Mouse (Mus musculus): ENCODE data around the gene 1700020D05Rik. TPM values are rescaled to one million over a fixed set of nuclear protein-coding genes. Genes with fewer than 3 reads are reported as not detected.
A peak's percentile ranks its signal among the peaks of the same experiment; 100 is the strongest.
"Not testable (repeated sequence)": the region's sequence is repeated elsewhere in the genome, so short reads cannot be mapped to it uniquely, and the experiment has no call there.

The 1700020D05Rik gene
- total RNA-seq, 2 experiments from 2014 or later, result 1.7 TPM; not detected in 1

DNA sequence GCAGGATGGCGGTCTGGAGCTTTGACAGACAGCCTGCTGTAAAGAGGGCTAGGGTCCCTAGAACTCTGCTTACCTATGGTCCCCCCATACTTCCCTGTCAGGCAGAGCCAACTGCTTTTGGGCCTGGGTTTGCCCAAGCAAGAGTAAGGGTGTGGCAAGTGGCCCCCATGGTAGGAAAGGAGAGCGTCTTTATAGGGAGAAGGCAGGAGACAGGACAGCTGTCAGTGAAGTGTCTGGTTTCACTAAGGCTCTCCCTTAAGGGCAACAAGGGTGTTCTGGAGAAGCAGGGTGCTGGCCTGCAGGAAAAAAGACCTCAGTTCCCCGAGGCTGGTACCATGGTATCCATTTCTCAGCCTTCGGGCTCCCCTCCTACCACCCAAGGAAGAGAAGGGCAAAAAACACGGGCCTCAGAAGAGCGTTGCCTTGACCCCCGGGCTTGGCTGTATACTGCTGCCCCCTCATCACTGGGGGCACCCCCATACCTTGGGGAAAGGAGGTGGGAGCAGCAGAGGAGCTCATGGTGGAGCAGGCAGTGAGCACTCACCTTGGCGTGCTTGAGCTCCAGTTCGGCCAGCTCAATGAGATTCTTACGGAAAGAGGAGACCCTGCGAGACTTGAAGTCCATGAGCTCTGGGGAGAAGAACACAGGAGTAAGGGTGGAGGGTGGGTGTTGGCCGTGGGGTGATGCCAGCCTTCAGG lies 8.1 kb downstream of the 1700020D05Rik start:
- ATAC-seq (replicated peaks; ENCODE audit: poor library complexity), result no peak

DNA sequence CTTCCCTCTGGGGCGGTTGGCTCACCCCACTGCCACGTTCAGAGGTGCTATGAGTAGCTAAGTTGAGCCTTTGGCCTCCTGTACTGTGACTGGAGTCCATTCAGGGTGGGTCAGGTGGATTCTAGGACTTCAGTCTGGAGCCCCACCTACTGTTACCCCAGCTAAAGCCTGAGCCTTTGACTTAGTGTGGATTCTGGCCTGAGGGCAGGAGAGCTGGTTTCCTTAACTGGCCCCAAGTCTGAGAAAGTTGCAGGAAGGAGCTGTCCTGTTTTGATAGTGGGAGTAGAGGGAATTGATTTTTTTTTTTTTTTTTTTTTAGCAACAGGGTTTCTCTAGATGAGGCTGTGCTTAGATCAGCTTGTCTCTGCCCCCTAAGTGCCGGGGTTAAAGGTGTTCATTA lies 9.3 kb downstream of the 1700020D05Rik start:
- no peak for ATAC-seq (replicated peaks; ENCODE audit: poor library complexity)

DNA sequence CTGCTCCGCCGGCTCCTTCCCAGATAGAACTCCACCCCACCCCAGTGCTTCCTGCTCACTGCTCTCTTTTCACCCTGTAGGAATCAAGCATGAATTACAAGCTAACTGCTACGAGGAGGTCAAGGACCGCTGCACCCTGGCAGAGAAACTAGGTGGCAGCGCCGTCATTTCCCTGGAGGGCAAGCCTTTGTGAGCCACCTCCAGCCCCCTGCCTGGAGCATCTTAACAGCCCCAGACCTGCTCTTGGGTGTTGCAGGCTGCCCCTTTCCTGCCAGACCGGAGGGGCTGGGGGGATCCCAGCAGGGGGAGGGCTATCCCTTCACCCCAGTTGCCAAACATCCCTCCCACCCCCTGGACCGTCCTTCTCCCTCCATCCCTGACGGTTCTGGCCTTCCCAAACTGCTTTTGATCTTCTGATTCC lies 10.3 kb downstream of the 1700020D05Rik start:
- ATAC-seq (replicated peaks; ENCODE audit: poor library complexity), result not testable (repeated sequence)

DNA sequence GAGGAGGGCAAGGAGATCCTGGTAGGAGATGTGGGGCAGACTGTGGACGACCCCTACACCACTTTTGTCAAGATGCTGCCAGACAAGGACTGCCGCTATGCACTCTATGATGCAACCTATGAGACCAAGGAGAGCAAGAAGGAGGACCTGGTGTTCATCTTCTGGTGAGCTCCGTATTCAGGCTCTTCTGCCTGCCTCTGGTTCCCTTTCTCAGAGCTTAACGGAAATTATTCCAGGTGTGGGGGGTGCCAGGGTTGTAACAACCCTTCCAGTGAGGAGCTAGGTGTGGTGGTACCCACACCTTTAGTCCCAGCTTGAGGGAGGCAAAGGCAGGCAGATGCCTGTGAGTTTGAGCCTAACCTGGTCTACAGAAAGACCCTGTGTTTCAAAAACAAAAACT lies 10.9 kb downstream of the 1700020D05Rik start:
- no peak for ATAC-seq (replicated peaks; ENCODE audit: poor library complexity)

DNA sequence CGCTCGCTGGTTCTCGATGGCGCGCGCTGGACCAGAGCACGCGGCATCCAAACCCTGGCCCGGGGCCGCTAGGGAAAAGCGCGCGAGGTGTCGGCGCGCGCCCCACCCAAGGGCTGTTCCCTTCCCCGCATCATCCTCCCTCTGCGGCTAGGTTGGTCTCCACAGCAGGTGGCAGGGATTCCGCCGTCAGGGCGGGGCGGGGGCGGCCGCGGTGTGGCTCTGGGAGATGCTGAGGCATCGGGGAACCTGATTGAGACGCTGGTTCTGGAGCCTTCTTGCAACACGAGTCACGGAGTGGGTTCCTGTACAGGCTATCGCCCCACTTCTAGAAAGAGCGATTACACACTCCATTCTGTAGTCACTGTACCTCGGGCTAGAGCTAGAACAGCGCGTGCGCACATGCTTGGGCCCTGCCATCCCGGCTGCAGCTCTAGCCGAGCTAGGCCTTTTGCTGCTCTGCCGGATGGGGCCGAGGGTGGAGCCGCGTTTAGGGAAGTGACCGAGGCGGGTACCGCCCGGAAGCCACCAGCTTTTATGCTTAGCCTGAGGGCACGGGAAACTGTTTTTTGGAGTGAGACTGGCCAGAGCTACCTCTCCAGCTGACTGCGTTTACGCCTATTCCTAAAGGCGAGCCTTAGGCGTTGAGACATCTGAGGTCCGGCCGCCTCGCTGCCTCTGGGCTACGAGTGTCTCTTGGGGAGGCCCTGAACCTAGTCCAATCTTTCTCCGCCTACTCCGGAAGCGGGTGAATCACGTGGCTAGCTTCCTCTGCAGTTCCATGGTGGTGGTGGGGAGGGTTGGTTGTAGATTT lies 12.5 kb downstream of the 1700020D05Rik start:
- peak; percentile 33 for ATAC-seq (replicated peaks; ENCODE audit: poor library complexity)

DNA sequence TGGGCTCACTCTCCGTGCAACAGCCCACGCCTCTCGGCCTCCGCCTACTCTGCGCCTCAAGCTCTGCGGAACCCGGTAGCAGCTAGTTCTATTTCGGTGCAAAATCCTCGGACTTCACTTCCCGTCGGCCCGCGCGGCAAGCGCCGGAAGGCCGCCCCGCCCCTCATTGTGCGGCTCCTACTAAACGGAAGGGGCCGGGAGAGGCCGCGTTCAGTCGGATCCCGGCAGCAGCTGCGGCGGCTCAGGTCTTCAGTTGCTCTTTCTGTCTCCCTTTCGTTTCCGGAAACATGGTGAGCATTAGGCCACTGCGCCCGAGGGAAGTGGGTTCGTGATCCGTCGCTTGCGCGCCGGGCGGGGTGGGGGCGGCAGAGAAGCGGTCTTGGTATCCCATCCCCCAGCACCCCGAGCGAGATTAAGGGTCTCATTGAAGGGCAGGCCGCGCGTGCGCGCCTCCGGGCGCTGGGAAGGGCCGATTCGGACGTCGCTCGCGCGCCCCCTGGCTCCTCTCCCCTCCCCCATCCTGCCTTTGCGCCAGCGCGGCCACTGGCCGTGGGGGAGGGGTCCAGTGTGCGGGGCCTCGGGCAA lies 13.2 kb downstream of the 1700020D05Rik start, which contains the start of gene Cfl1:
TSS of gene Cfl1 (plus strand) at position 143 of the 585 bp plus-strand sequence.
- ATAC-seq (replicated peaks; ENCODE audit: poor library complexity), result peak; percentile 49

DNA sequence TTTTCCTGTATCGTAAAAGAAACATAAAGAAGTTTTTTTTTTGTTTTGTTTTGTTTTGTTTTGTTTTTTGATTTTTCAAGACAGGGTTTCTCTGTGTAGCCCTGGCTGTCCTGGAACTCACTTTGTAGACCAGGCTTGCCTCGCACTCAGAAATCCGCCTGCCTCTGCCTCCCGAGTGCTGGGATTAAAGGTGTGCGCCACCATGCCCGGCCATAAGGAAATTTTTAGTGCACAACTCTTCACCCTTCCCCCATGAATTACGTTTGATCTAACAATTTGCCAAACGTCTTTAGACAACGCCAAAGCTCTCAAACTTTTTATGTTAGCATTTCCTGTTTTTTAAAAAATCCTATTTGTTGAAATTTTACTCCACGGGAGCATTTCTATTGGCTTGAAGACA lies 13.9 kb downstream of the 1700020D05Rik start:
- ATAC-seq (replicated peaks; ENCODE audit: poor library complexity), result not testable (repeated sequence)

DNA sequence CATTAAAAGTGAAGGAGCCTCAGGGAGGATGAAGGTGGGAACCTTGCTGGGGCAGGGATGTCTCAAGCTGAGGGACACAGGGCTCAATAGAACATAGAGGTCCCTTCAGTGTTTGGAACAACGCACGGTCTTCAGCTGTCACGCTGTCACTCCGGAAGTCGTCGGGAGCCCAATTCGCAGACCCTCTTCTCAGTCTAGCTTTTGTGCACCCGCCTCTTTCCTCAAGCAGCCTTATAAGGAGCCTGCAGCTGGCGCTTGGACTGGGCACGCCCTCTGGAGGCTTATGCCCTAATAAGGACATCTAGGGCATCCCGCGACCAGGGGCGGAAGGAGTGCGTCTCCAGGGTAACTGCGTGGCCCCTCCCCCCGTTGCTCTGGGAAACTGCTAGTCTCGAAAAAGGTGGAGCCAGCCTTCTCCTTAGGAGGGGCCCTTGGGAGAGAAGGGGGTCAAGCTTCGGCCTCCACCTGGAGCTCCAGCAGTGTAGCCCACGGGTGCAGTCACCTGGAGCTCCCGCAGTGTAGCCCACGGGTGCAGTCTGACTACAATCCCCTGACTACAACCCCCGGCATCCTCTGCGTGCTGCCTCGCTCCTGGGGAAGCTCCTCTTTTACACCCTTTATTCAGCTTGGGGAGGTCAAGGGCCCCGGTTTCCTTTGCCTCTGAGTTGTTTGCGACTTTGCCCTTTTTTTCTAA lies 14.6 kb downstream of the 1700020D05Rik start:
- ATAC-seq (replicated peaks; ENCODE audit: poor library complexity), result peak; percentile 59

DNA sequence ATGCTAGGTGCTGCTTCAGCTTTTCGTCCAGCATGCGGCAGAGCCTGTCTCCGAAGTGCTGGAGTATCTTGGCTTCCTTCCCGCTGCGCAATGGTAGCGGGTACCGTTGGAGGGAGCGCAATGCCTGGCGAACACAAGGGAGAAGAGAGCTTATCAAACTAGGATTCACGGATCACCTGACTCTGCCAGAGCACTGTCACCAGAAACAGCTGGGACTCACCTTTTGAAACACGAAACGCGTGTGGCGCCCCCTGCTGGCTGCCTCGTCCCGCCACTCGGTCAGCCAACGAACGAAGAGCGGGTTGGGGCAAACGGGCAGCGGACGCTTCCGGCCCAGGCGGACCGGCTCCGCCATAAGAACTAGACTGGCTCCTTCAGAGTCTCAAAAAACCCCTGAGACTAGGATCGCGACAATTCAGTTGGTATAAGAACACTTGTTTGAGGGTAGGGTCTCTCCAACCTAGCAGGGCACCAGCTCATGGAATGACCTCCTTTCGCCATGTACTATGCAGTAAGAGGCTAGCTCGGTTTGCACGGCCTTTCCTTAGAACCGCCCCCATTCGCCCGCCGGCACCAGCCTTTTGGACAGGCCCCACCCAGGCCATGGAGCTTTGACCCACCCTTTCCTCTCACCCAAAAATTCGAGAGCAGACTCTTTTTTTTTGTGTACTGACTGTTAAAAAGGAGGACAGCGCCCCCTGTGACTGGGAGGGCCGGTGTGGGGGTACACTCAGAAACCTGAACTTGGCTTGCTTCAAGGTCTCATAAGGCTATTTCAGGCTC lies 15.6 kb downstream of the 1700020D05Rik start, which contains the start of gene Mus81:
TSS of gene Mus81 (minus strand) at position 635 of the 783 bp plus-strand sequence.
- peak; percentile 51 for ATAC-seq (replicated peaks; ENCODE audit: poor library complexity)

DNA sequence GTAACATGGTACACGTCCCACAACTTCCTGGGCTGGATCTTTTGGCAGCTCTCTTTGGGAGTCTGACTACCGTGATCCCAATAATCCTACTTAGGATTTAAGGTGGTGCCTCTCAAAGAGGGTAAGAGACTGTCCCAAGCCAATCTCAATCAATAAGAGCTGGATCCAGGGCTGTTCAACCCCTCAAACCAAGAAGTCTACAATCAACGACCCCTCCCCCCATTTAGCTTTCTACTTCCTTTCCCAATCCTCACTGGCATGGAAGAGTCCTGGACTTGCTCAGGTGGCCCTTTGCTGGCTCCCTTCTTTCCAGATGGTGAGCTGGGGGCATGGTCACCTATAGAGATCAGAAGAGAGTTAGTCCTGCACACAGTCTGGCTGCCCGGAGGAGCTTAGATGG lies 16.8 kb downstream of the 1700020D05Rik start:
- ATAC-seq (replicated peaks; ENCODE audit: poor library complexity), result no peak

DNA sequence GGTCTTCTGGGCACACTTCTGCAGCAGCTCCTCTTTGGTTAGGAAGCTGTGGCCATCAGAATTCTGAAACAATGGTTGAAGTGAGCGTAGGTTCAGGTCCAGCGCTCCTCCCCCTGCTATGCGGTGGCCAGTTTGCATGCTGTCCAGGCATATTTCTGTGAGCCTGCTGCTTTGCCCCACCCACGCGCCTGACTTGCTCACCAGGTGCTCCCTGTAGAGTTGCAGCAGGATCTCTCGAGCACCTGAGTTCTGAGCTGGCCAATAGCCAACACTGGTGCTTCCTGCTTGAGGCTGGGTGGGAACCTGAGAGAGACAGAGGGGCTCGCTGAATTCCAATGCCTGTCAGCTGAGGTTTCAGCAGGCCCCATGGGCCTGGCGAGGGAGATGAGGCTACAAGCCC lies 17.3 kb downstream of the 1700020D05Rik start:
- no peak for ATAC-seq (replicated peaks; ENCODE audit: poor library complexity)

DNA sequence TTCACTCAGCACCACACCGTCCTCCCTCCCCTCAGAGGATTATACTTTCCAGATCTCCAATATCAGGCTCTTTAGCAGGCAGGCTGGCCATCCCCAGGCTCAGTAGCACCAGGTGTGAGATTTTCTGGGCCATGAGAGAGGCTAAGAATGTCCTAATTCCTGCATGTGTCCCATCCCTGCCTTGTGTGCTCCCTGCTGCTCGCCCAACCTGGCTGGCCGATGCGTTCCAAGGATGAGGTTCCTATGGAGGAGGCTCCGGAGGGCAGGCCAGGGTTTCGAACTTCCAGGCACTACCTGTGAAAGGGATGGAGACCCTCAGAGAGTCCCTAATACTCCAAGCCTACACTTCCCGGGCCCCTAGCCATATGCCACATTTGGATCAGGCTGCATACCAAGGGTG lies 17.8 kb downstream of the 1700020D05Rik start:
- no peak for ATAC-seq (replicated peaks; ENCODE audit: poor library complexity)

DNA sequence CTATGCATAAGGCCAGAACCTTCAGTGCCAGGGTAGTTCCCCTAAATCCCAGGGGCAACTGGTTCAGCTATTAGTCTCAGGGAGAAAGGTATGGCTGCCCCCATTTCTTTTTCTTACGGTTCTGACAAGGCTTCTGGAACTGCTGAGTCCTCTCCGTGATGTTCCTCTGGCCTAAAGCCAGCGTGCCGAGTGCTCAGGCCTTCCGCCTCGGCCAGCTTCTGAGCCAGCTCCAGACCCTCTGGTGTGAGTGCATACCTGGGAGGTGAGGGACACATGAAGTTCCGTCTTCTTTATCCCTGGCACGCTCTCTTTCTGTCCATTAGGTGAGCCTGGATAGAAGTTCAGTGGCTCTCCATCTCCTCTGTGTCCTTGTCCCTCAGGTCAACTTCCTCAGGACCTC lies 18.2 kb downstream of the 1700020D05Rik start:
- no peak for ATAC-seq (replicated peaks; ENCODE audit: poor library complexity)

DNA sequence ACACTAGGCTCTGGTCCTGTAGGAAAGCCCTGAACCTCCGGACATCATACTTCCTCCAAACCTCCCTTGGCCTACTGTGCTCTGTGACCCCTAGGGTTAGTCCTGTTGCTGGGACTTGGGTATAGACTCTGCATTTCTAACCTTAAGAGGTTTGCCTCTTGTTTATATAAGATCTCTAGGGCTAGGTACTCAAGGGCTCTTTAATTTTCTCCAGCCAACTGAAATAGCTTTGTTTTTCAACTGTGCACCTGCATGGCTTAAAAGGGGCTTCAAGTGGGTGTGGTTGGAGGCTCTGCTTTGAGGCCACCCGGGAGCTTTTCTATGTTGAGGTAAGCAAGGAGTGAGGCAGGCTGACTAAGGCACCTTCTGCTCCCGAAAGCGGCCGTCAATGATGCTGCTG lies 19.1 kb downstream of the 1700020D05Rik start:
- ATAC-seq (replicated peaks; ENCODE audit: poor library complexity), result no peak

DNA sequence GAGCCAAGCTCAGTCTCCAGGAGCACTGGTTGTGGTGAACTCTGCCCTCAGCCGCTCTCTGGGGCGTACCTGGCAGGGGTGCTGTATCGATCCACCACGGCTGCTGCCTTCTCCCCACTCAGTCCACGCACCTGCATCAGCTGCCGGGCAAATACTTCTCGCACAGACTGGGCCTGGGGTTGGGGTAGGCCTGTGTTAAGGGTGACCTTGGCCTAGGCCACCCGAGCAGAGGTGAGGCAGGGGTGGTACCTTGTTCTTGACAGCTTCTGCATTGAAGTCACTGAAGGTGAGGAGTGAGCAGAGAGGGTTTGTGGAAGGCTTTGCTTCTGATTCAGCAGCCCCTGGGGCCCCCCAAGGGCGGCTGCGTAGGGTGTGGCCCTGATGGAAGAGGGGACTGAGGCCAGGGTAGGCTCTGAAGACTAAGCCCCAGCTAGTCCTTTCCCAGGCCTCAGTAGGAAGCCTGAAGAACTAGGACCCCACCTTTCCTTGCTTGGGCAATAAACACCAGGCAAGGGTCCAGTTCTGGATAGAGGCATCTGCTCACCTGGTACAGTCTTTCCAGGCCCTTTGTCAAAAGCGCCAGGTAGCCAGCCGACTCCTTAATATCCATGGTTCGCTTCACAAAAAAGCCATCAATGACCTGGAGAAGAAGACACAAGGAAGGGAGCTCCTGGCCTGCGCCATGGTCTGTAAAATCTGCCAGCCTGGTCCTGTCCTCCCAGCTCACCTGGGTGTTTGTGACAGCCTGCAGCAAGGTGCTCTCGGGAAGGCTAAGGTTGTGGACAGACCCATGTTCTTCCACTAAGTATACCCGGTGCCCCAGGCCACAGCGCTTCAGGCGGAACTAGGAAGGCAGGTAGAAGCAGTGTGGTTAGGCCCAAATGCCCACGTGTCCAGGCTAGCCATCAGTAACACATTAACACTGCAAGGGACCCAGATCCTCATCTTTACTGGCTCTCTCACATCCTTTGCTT lies 19.9 kb downstream of the 1700020D05Rik start:
- no peak for ATAC-seq (replicated peaks; ENCODE audit: poor library complexity)

DNA sequence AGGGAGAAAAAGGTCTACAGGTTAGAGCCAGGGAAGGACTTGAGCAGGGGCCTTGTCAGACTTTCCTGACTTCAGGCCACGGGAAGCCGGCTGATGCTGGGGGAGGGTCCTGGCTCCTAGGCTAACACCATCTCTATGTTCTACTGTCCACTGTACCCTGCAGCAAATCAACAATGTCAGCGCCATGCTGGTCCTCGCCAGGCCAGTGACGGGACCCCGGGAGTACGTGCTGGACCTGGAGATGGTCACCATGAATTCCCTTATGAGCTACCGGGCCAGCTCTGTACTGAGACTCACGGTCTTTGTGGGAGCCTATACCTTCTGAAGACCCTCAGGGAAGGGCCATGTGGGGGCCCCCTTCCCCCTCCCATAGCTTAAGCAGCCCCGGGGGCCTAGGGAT lies 22.2 kb downstream of the 1700020D05Rik start:
- no peak for ATAC-seq (replicated peaks; ENCODE audit: poor library complexity)

DNA sequence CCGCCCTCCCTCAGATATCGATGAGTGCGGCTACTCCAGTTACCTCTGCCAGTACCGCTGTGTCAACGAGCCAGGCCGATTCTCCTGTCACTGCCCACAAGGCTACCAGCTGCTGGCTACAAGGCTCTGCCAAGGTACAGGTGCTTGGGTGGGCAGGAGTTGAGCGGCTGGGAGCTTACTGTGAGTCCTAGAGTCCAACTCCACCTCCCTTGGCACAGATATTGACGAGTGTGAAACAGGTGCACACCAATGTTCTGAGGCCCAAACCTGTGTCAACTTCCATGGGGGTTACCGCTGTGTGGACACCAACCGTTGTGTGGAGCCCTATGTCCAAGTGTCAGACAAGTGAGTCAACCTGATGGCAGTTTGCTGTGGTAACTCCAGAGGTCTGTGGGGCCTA lies 23.6 kb downstream of the 1700020D05Rik start:
- ATAC-seq (replicated peaks; ENCODE audit: poor library complexity), result no peak

DNA sequence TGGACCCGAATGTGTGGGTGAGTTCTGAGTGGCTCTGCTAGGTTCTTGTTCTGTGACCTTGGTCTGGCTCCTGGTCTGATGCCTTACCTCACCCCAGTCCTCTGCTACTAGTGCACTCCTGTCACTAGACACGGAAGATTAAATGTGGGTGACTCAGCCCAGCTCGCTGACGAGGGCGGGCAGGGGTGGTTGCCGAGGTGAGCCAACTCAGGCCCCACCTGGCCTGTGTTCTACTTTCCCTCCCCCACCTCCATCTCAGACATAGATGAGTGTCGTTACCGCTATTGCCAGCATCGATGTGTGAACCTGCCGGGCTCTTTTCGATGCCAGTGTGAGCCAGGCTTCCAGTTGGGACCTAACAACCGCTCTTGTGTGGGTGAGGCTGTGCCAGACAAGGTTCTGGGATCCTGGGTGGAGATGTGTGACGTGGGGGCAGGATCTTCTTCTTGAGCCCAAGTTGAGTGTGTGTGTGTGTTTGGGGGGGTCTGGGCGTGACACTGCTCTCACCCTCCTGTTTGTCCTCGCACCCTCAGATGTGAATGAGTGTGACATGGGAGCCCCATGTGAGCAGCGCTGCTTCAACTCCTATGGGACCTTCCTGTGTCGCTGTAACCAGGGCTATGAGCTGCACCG lies 25.8 kb downstream of the 1700020D05Rik start:
- no peak for ATAC-seq (replicated peaks; ENCODE audit: poor library complexity)

Data from megakaryocyte progenitor cell, adult 5-6 weeks (primary cell).